Mouse (Mus musculus): Measurements from ENCODE around the gene Ms4a8a.

Gene Ms4a8a

GRCm38 (mm10) chr19:11080934-11081333 is at the start of gene Ms4a8a:
Gene Ms4a8a, minus strand, starts transcription at chr19:11081102.
- DNase-seq (ENCODE audit: low spot score), result no peak

GRCm38 (mm10) chr19:11129702-11130101 is 48.8 kb upstream of the Ms4a8a start:
- no peak for DNase-seq (ENCODE audit: low spot score)

GRCm38 (mm10) chr19:11121016-11121420 is 40.1 kb upstream of the Ms4a8a start:
- peak; percentile 22 for DNase-seq (ENCODE audit: low spot score)

- DNase-seq (ENCODE audit: low spot score), result no peak
Measured at GRCm38 (mm10) chr19:11119338-11119737, 38.4 kb upstream of the Ms4a8a start.

GRCm38 (mm10) chr19:11107746-11108145 is 26.8 kb upstream of the Ms4a8a start:
- peak; percentile 9 for DNase-seq (ENCODE audit: low spot score)

GRCm38 (mm10) chr19:11101880-11102279 is 21.0 kb upstream of the Ms4a8a start:
- no peak for DNase-seq (ENCODE audit: low spot score)

GRCm38 (mm10) chr19:11098401-11098800 is 17.5 kb upstream of the Ms4a8a start:
- no peak for DNase-seq (ENCODE audit: low spot score)

GRCm38 (mm10) chr19:11092131-11092530 is 11.2 kb upstream of the Ms4a8a start:
- peak; percentile 35 for DNase-seq (ENCODE audit: low spot score)

- DNase-seq (ENCODE audit: low spot score), result no peak
Measured at GRCm38 (mm10) chr19:11070364-11070763, 10.5 kb downstream of the Ms4a8a start.

- peak; percentile 45 for DNase-seq (ENCODE audit: low spot score)
Measured at GRCm38 (mm10) chr19:11065202-11065875, 15.6 kb downstream of the Ms4a8a start.

- DNase-seq (ENCODE audit: low spot score), result no peak
Measured at GRCm38 (mm10) chr19:11060900-11061299, 20.0 kb downstream of the Ms4a8a start.

GRCm38 (mm10) chr19:11059967-11060366 is 20.9 kb downstream of the Ms4a8a start:
- DNase-seq (ENCODE audit: low spot score), result no peak

- peak; percentile 12 for DNase-seq (ENCODE audit: low spot score)
Measured at GRCm38 (mm10) chr19:11055700-11056099, 25.2 kb downstream of the Ms4a8a start.

GRCm38 (mm10) chr19:11053277-11053676 is 27.6 kb downstream of the Ms4a8a start:
- no peak for DNase-seq (ENCODE audit: low spot score)

- peak; percentile 47 for DNase-seq (ENCODE audit: low spot score)
Measured at GRCm38 (mm10) chr19:11052877-11053276, 28.0 kb downstream of the Ms4a8a start.

GRCm38 (mm10) chr19:11050286-11050685 is 30.6 kb downstream of the Ms4a8a start:
- DNase-seq (ENCODE audit: low spot score), result peak; percentile 37

- DNase-seq (ENCODE audit: low spot score), result no peak
Measured at GRCm38 (mm10) chr19:11049426-11049825, 31.5 kb downstream of the Ms4a8a start.

- DNase-seq (ENCODE audit: low spot score), result no peak
Measured at GRCm38 (mm10) chr19:11048503-11048902, 32.4 kb downstream of the Ms4a8a start.

GRCm38 (mm10) chr19:11048009-11048408 is 32.9 kb downstream of the Ms4a8a start:
- DNase-seq (ENCODE audit: low spot score), result peak; percentile 50

- peak; percentile 79 for DNase-seq (ENCODE audit: low spot score)
Measured at GRCm38 (mm10) chr19:11044996-11045711, 35.7 kb downstream of the Ms4a8a start.

GRCm38 (mm10) chr19:11044671-11044995 is 36.3 kb downstream of the Ms4a8a start:
- no peak for DNase-seq (ENCODE audit: low spot score)

GRCm38 (mm10) chr19:11037570-11037969 is 43.3 kb downstream of the Ms4a8a start:
- DNase-seq (ENCODE audit: low spot score), result no peak

- DNase-seq (ENCODE audit: low spot score), result no peak
Measured at GRCm38 (mm10) chr19:11022382-11022781, 58.5 kb downstream of the Ms4a8a start.

GRCm38 (mm10) chr19:11017891-11018290 is 63.0 kb downstream of the Ms4a8a start, which contains the start of gene Ms4a18:
Gene Ms4a18, minus strand, starts transcription at chr19:11018031.
- no peak for DNase-seq (ENCODE audit: low spot score)
